Mouse (Mus musculus): ENCODE measurements around the gene Enox1.

DNA sequence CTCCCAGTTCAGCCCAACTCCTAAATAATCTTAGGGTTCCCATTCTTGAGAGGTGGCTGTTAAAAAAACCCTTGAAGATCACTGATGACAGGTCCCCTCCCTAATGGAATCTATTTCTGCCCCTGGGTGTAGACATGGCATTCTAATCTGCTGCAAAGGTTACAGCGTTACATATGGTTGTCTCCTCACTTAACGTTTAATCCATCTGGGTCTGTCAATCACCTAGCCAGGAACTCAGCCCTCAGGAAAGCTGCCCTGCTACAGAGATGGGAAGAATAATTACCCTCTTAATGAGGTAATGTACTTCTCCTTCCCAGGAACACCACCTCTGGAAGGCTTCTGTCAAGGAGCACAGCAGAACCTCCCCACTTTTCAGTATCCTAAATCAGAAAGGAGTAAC is 82.2 kb downstream of the Enox1 start:
- TF ChIP-seq CTCF (IDR thresholded peaks at IDR 0.05; ENCODE audit: insufficient read depth, low read length) (no peak), POLR2A (IDR thresholded peaks at IDR 0.05; ENCODE audit: borderline replicate concordance, extremely low read depth, low read depth, low read length) (no peak)
